Mouse (Mus musculus) myocyte (in vitro differentiated cells): ENCODE data around the gene Dguok.

ENCODE experiments used
- CEBPB ChIP-seq: IDR thresholded peaks from 2 replicates; pipeline ENCODE4 v1.6.1; 2011; ENCODE audit warnings: mild to moderate bottlenecking, moderate library complexity; ENCODE audit not compliant: poor library complexity, insufficient read depth, severe bottlenecking
- E2F4 ChIP-seq: IDR thresholded peaks from one replicate; pipeline ENCODE4 v1.6.1; 2011; ENCODE audit warnings: mild to moderate bottlenecking, control low read depth, moderate library complexity; ENCODE audit not compliant: insufficient read depth
- MYOD1 ChIP-seq, 3 experiments: IDR thresholded peaks; one replicate each; pipeline ENCODE4 v1.6.1; 2011; ENCODE audit warnings: control low read depth in 2 of 3, low read depth in 2 of 3, mild to moderate bottlenecking in 2 of 3, moderate library complexity in 1 of 3; ENCODE audit not compliant: insufficient read length in 2 of 3, control insufficient read depth in 1 of 3
- MYOG ChIP-seq, 3 experiments: IDR thresholded peaks; one replicate each; pipeline ENCODE4 v1.6.1; 2011; ENCODE audit warnings: control low read depth in 2 of 3, low read depth in 2 of 3, mild to moderate bottlenecking in 2 of 3; ENCODE audit not compliant: insufficient read length in 2 of 3, control insufficient read depth in 1 of 3, insufficient read depth in 1 of 3
- POLR2A ChIP-seq: IDR thresholded peaks from one replicate; pipeline ENCODE4 v1.6.1; 2011; ENCODE audit warnings: low read depth, mild to moderate bottlenecking, control low read depth, moderate library complexity; ENCODE audit not compliant: insufficient read length
- POLR2AphosphoS2 ChIP-seq: IDR thresholded peaks from one replicate; pipeline ENCODE4 v1.6.1; 2011; ENCODE audit warnings: low read depth, control low read depth; ENCODE audit not compliant: insufficient read length
- TCF12 ChIP-seq: IDR thresholded peaks from one replicate; pipeline ENCODE4 v1.6.1; 2011; ENCODE audit warnings: mild to moderate bottlenecking, control low read depth; ENCODE audit not compliant: poor library complexity, insufficient read depth, severe bottlenecking

GRCm38 (mm10) chr6:83436547-83436946 is 70.2 kb downstream of the Dguok start:
- TF ChIP-seq POLR2A (no peak), MYOD1 (IDR thresholded peaks at IDR 0.05; ENCODE audit: control insufficient read depth in 1 of 3, insufficient read length in 2 of 3, low read depth in 2 of 3) (no peak), E2F4 (no peak), POLR2AphosphoS2 (no peak), TCF12 (no peak), CEBPB (no peak), MYOG (IDR thresholded peaks at IDR 0.05; ENCODE audit: control insufficient read depth in 1 of 3, insufficient read depth in 1 of 3, insufficient read length in 2 of 3, low read depth in 2 of 3) (no peak)
